In genomic region chr10:127325454-127326016, GRCm38 (mm10) we compare ENCODE assay signal across 9 mouse cellular contexts. TPM values are rescaled to one million over a fixed set of nuclear protein-coding genes. Genes with fewer than 3 reads are reported as not detected.
A peak's percentile ranks its signal among the peaks of the same experiment; 100 is the strongest.
DNase-seq lines count a peak whose midpoint lies in the region; ATAC-seq lines count a peak whose summit lies in the region.
"Had no signal": no experiment of that assay in that cellular context is flagged by ENCODE, and none has a peak within 500 bp of the region (broad histone marks: within the 10 kb centered on the region; RNA-seq: fewer than 3 reads in every experiment).

No protein-coding gene starts in this region.

- no peak for DNase-seq in forebrain, embryonic 11.5 days (ENCODE audit: low spot score)
- DNase-seq in neural tube, embryonic 11.5 days (ENCODE audit: low spot score), result no peak
- DNase-seq in neural tube, embryonic 10.5 days (ENCODE audit: extremely low spot score, low spot score), result no peak
- DNase-seq in thymus, postnatal 36 days, result peak; percentile 65 to 78
- DNase-seq in gastrocnemius, postnatal 14 days, result no peak
- DNase-seq in adrenal gland, postnatal 14 days, result no peak

- H3K4me2 ChIP-seq in forebrain, embryonic 11.5 days (ENCODE audit: low read depth, low read length, severe bottlenecking), result no peak overlapping the region
- no peak overlapping the region for H3K4me2 ChIP-seq in forebrain, embryonic 16.5 days (ENCODE audit: low read length)
- H3K4me2 ChIP-seq in neural tube, embryonic 11.5 days (ENCODE audit: low read depth), result peak overlapping the region; percentile 47; the same call in 1 of the 2 replicates
- peak overlapping the region; percentile 86 for H3K4me2 ChIP-seq in liver, embryonic 16.5 days (ENCODE audit: low read depth, low read length)

- intact Hi-C loops in gastrocnemius, postnatal 14 days (cut with DNase I; ENCODE audit: low total_unique reads), result no loop called here

- H3K9me3 ChIP-seq in forebrain, embryonic 11.5 days (ENCODE audit: control insufficient read depth, low read length), result no peaks in the 10 kb centered on the region; the same call in 1 of the 2 replicates
- H3K9me3 ChIP-seq in forebrain, embryonic 16.5 days (ENCODE audit: control insufficient read depth, low read length), result peaks cover 2% of the 10 kb centered on the region; the same call in 1 of the 2 replicates
- H3K9me3 ChIP-seq in neural tube, embryonic 11.5 days (ENCODE audit: control insufficient read depth, low read length), result no peaks in the 10 kb centered on the region
- H3K9me3 ChIP-seq in liver, embryonic 16.5 days (replicated peaks; ENCODE audit: control insufficient read depth, low read length), result no peaks in the 10 kb centered on the region

- H3K9ac ChIP-seq in forebrain, embryonic 11.5 days (ENCODE audit: low read length), result peak overlapping the region; percentile 29
- no peak overlapping the region for H3K9ac ChIP-seq in forebrain, embryonic 16.5 days (replicated peaks; ENCODE audit: low read depth, low read length)
- H3K9ac ChIP-seq in neural tube, embryonic 11.5 days (ENCODE audit: low read length), result no peak overlapping the region
- H3K9ac ChIP-seq in liver, embryonic 16.5 days (ENCODE audit: low read depth, low read length), result peak overlapping the region; percentile 63

- ATAC-seq in forebrain, embryonic 11.5 days (replicated peaks; ENCODE audit: low FRiP score), result no peak
- no peak for ATAC-seq in forebrain, embryonic 16.5 days
- no peak for ATAC-seq in neural tube, embryonic 11.5 days (ENCODE audit: insufficient read depth, low FRiP score, low TSS enrichment)
- ATAC-seq in liver, embryonic 16.5 days (ENCODE audit: low read depth), result no peak

- WGBS in forebrain, embryonic 11.5 days, result 25% methylated on average over 14 of the region's 14 CpGs
- WGBS in forebrain, embryonic 16.5 days, result 36% methylated on average over 14 of the region's 14 CpGs
- WGBS in neural tube, embryonic 11.5 days, result 24% methylated on average over 14 of the region's 14 CpGs
- 19% methylated on average over 14 of the region's 14 CpGs for WGBS in liver, embryonic 16.5 days (ENCODE audit: insufficient replicate concordance)

- H3K27me3 ChIP-seq in forebrain, embryonic 11.5 days (ENCODE audit: control insufficient read depth, insufficient read depth, low read length), result peaks cover 53% of the 10 kb centered on the region
- H3K27me3 ChIP-seq in forebrain, embryonic 16.5 days (replicated peaks; ENCODE audit: control insufficient read depth, insufficient read depth, low read length), result peaks cover 45% of the 10 kb centered on the region
- H3K27me3 ChIP-seq in neural tube, embryonic 11.5 days (ENCODE audit: control insufficient read depth, insufficient read depth, low read length), result peaks cover 37% of the 10 kb centered on the region
- peaks cover 9% of the 10 kb centered on the region for H3K27me3 ChIP-seq in liver, embryonic 16.5 days (ENCODE audit: control insufficient read depth, insufficient read depth, low read depth, low read length)

- H3K4me3 ChIP-seq in forebrain, embryonic 11.5 days (ENCODE audit: low read depth, low read length), result 0 out of 2 replicates have a peak overlapping the region, but pooled peaks have one; percentile 28
- H3K4me3 ChIP-seq in forebrain, embryonic 16.5 days (replicated peaks; ENCODE audit: low read length), result no peak overlapping the region
- 0 out of 2 replicates have a peak overlapping the region, but pooled peaks have one; percentile 31 for H3K4me3 ChIP-seq in neural tube, embryonic 11.5 days (ENCODE audit: low read depth, low read length)
- peak overlapping the region; percentile 62 for H3K4me3 ChIP-seq in liver, embryonic 16.5 days (ENCODE audit: low read depth, low read length)

- peaks cover 11% of the 10 kb centered on the region for H3K4me1 ChIP-seq in forebrain, embryonic 11.5 days (replicated peaks; ENCODE audit: control insufficient read depth, insufficient read depth, low read length)
- H3K4me1 ChIP-seq in forebrain, embryonic 16.5 days (replicated peaks; ENCODE audit: control insufficient read depth, insufficient read depth, low read length), result peaks cover 7% of the 10 kb centered on the region
- peaks cover 6% of the 10 kb centered on the region for H3K4me1 ChIP-seq in neural tube, embryonic 11.5 days (ENCODE audit: control insufficient read depth, insufficient read depth, low read length)
- H3K4me1 ChIP-seq in liver, embryonic 16.5 days (ENCODE audit: control insufficient read depth, low read depth, low read length), result peaks cover 25% of the 10 kb centered on the region

- no peak overlapping the region for H3K27ac ChIP-seq in forebrain, embryonic 11.5 days (ENCODE audit: low read depth, low read length)
- no peak overlapping the region for H3K27ac ChIP-seq in forebrain, embryonic 16.5 days (ENCODE audit: low read length)
- no peak overlapping the region for H3K27ac ChIP-seq in neural tube, embryonic 11.5 days (ENCODE audit: low read depth, low read length)
- H3K27ac ChIP-seq in liver, embryonic 16.5 days (ENCODE audit: low read length), result 0 out of 2 replicates have a peak overlapping the region, but pooled peaks have one; percentile 21

- H3K36me3 ChIP-seq in forebrain, embryonic 11.5 days (ENCODE audit: control insufficient read depth, insufficient read depth, low read length), result no peaks in the 10 kb centered on the region
- H3K36me3 ChIP-seq in forebrain, embryonic 16.5 days (ENCODE audit: control insufficient read depth, insufficient read depth), result no peaks in the 10 kb centered on the region
- no peaks in the 10 kb centered on the region for H3K36me3 ChIP-seq in neural tube, embryonic 11.5 days (ENCODE audit: control insufficient read depth, insufficient read depth, low read length)
- H3K36me3 ChIP-seq in liver, embryonic 16.5 days (ENCODE audit: control insufficient read depth, insufficient read depth), result no peaks in the 10 kb centered on the region

RNA-seq across cellular contexts. Expression of gene Arhgap9, which starts 3.8 kb away (rescaled TPM):
- 0.88 and 1.7 TPM in 2 replicates for polyA plus RNA-seq in forebrain, embryonic 11.5 days (2014; fragmentation: Nextera tagmentation; extraction: Ambion mirVana)
- polyA plus RNA-seq in forebrain, embryonic 16.5 days (2015; fragmentation: Nextera tagmentation; extraction: Ambion mirVana), result 0.49 and 1.2 TPM in 2 replicates
- polyA plus RNA-seq in neural tube, embryonic 11.5 days (2014; fragmentation: Nextera tagmentation; extraction: Ambion mirVana), result 1.1 and 1.8 TPM in 2 replicates
- polyA plus RNA-seq in liver, embryonic 16.5 days (2015; fragmentation: Nextera tagmentation; extraction: Ambion mirVana), result 12.2 and 13.2 TPM in 2 replicates
- total RNA-seq in gastrocnemius, postnatal 14 days (2021), result 1 to 10 TPM; 1.3 to 2.1 TPM
- total RNA-seq in adrenal gland, postnatal 14 days (2021), result 2.1 and 15.2 TPM in 2 replicates

RNA-seq across cellular contexts. Expression of gene Mars, which starts 13.9 kb away (rescaled TPM):
- 191 and 195 TPM in 2 replicates for polyA plus RNA-seq in forebrain, embryonic 11.5 days (2014; fragmentation: Nextera tagmentation; extraction: Ambion mirVana)
- polyA plus RNA-seq in forebrain, embryonic 16.5 days (2015; fragmentation: Nextera tagmentation; extraction: Ambion mirVana), result 127 and 135 TPM in 2 replicates
- 164 and 166 TPM in 2 replicates for polyA plus RNA-seq in neural tube, embryonic 11.5 days (2014; fragmentation: Nextera tagmentation; extraction: Ambion mirVana)
- polyA plus RNA-seq in liver, embryonic 16.5 days (2015; fragmentation: Nextera tagmentation; extraction: Ambion mirVana), result 100 and 109 TPM in 2 replicates
- total RNA-seq in gastrocnemius, postnatal 14 days (2021), result 10 to 100 TPM; 50.3 to 56.0 TPM
- total RNA-seq in adrenal gland, postnatal 14 days (2021), result 81.9 and 98.4 TPM in 2 replicates

RNA-seq across cellular contexts. Expression of gene Gli1, which starts 16.2 kb away (rescaled TPM):
- 6.1 and 6.5 TPM in 2 replicates for polyA plus RNA-seq in forebrain, embryonic 11.5 days (2014; fragmentation: Nextera tagmentation; extraction: Ambion mirVana)
- polyA plus RNA-seq in forebrain, embryonic 16.5 days (2015; fragmentation: Nextera tagmentation; extraction: Ambion mirVana), result 1.3 and 1.4 TPM in 2 replicates
- 3.8 and 4.6 TPM in 2 replicates for polyA plus RNA-seq in neural tube, embryonic 11.5 days (2014; fragmentation: Nextera tagmentation; extraction: Ambion mirVana)
- polyA plus RNA-seq in liver, embryonic 16.5 days (2015; fragmentation: Nextera tagmentation; extraction: Ambion mirVana), result 0.15 and 0.21 TPM in 2 replicates
- 1 to 10 TPM; 2.3 to 2.7 TPM for total RNA-seq in gastrocnemius, postnatal 14 days (2021)
- 3.9 and 4.7 TPM in 2 replicates for total RNA-seq in adrenal gland, postnatal 14 days (2021)

RNA-seq across cellular contexts. Expression of gene Inhbe, which starts 28.7 kb away (rescaled TPM):
- polyA plus RNA-seq in forebrain, embryonic 11.5 days (2014; fragmentation: Nextera tagmentation; extraction: Ambion mirVana), result 0.05 and 0.07 TPM in 2 replicates
- polyA plus RNA-seq in forebrain, embryonic 16.5 days (2015; fragmentation: Nextera tagmentation; extraction: Ambion mirVana), result not detected in 2 replicates
- not detected in 2 replicates for polyA plus RNA-seq in neural tube, embryonic 11.5 days (2014; fragmentation: Nextera tagmentation; extraction: Ambion mirVana)
- polyA plus RNA-seq in liver, embryonic 16.5 days (2015; fragmentation: Nextera tagmentation; extraction: Ambion mirVana), result 0.78 and 0.99 TPM in 2 replicates
- not detected for total RNA-seq in gastrocnemius, postnatal 14 days (2021)
- total RNA-seq in adrenal gland, postnatal 14 days (2021), result 0.82 TPM in 1 of 2 replicates, not detected in the other
- polyA plus RNA-seq: large intestine, adult 2 months had no signal

RNA-seq across cellular contexts. Expression of gene Mbd6, which starts 36.7 kb away (rescaled TPM):
- polyA plus RNA-seq in forebrain, embryonic 11.5 days (2014; fragmentation: Nextera tagmentation; extraction: Ambion mirVana), result 22.6 and 24.0 TPM in 2 replicates
- 10.2 and 15.3 TPM in 2 replicates for polyA plus RNA-seq in forebrain, embryonic 16.5 days (2015; fragmentation: Nextera tagmentation; extraction: Ambion mirVana)
- 17.0 and 17.6 TPM in 2 replicates for polyA plus RNA-seq in neural tube, embryonic 11.5 days (2014; fragmentation: Nextera tagmentation; extraction: Ambion mirVana)
- polyA plus RNA-seq in liver, embryonic 16.5 days (2015; fragmentation: Nextera tagmentation; extraction: Ambion mirVana), result 5.7 and 6.5 TPM in 2 replicates
- 10 to 100 TPM; 16.1 to 17.1 TPM for total RNA-seq in gastrocnemius, postnatal 14 days (2021)
- total RNA-seq in adrenal gland, postnatal 14 days (2021), result 47.9 and 54.0 TPM in 2 replicates

Comparison
In these comparisons a context has a peak if more than half of its experiments do, and no peak if none do; other contexts are left out.
1. H3K9ac ChIP-seq: peak in forebrain, embryonic 11.5 days (single experiment) and liver, embryonic 16.5 days (single experiment); none in forebrain, embryonic 16.5 days (single experiment) and neural tube, embryonic 11.5 days (single experiment).
2. DNase-seq: peak in thymus, postnatal 36 days (2 of 2); none in forebrain, embryonic 11.5 days (single experiment), neural tube, embryonic 11.5 days (single experiment), neural tube, embryonic 10.5 days (single experiment), gastrocnemius, postnatal 14 days (single experiment) and adrenal gland, postnatal 14 days (single experiment).
3. H3K4me2 ChIP-seq: peak in neural tube, embryonic 11.5 days (single experiment) and liver, embryonic 16.5 days (single experiment); none in forebrain, embryonic 11.5 days (single experiment) and forebrain, embryonic 16.5 days (single experiment).